Mouse (Mus musculus) embryo, embryonic 11 days (tissue): ENCODE results near the gene Ppil6.

ENCODE experiments used
- DNase-seq: peaks from one replicate; pipeline ENCODE4 v3.0.0-alpha.2; 2015

Ppil6 gene

DNA sequence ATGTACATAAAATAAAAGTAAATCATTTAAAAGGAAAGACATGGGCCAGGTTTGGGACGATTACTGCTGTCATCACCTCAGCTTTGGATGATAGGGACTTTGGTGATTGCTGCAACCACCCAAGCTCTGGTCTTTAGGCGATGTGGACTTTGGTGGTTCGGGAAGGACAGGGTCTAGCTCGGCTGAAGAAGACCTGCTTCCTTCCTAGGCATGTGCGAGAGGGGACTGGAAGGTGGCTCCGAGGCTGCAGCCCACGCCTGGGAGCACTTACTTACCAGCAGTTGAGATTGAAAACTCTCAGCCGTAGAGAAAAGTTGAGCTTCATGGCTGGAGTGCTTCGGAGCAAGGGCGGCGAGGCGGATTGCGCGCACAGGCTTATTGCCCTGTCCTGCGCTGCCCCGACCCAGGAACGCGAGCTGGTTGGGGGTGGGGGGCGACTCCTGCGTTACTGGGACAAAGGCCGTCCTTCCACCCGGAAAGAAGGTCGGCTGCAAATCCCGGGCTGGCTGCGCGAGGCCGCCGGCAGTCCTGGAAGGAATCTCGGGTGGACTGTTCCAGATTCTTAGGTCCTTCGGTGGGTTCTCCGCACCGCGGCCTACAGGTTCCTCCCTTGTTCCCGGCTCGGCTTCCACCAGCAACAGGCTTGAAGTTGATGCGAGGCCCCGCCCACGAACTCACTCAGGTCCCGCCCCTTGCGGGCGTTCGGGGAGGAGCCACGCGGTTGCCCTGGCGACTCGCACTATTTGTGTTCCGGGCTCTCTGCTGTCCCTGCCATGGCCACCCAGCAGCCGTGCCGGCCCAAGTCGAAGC, at the start of gene Ppil6, which contains the start of gene Smpd2:
Gene Ppil6, plus strand, starts transcription at position 732 of the 810 bp plus-strand sequence.
Gene Smpd2, minus strand, starts transcription at position 662 of the 810 bp plus-strand sequence.
- peak; percentile 97 for DNase-seq

GRCm38 (mm10) chr10:41448216-41448615, 42.0 kb upstream of the Ppil6 start:
- no peak for DNase-seq

DNA sequence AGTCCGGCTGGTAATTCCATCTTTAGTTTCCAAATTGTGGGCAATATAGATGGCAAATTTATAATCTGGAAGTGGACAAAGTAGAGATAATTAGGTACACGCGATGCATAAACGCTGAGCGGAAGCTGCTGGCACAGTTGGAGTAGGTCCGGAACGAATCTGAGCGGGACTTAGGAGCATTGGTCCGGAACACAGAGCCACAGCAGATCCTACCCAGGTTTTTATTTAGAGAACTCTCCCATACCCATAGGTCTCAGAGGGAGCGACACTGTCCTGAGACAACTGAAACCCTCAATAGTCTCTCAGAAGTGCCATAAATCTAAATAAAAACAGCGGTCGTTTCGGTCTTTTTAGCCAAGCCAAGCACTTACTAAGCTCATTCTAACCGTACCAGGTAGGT, 40.6 kb upstream of the Ppil6 start:
- peak; percentile 63 for DNase-seq

GRCm38 (mm10) chr10:41450137-41450670, 40.0 kb upstream of the Ppil6 start, which contains the start of gene Zbtb24:
Gene Zbtb24, plus strand, starts transcription at chr10:41450383.
- DNase-seq = peak; percentile 97

DNA sequence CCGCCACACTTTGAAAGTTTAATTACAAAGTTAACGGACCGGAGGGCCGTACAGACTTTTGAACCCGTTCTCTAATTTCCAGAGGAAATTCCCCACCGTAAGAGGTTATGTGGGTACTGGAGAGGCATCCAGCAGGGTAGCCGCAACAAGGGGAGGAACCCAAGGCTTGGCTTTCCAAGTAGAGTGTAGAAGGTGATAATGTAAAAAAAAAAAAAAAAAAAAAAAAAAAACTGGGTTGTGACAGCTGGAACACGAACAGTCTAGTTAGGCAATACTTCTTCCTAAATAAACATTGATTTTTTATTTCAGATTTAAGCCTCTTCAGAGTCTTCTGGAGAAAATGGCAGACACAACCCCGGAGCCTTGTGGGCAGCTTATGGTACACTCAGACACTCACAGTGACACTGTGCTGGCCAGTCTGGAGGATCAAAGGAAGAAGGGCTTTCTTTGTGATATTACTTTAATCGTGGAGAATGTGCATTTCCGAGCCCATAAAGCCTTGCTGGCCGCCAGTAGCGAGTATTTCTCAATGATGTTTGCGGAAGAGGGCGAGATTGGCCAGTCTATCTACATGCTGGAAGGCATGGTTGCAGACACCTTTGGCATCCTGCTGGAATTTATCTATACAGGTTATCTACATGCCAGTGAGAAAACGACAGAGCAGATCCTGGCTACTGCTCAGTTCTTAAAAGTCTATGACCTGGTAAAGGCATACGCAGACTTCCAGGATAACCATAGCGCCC, 39.3 kb upstream of the Ppil6 start:
- DNase-seq = no peak

GRCm38 (mm10) chr10:41451656-41452055, 38.6 kb upstream of the Ppil6 start:
- no peak for DNase-seq

DNA sequence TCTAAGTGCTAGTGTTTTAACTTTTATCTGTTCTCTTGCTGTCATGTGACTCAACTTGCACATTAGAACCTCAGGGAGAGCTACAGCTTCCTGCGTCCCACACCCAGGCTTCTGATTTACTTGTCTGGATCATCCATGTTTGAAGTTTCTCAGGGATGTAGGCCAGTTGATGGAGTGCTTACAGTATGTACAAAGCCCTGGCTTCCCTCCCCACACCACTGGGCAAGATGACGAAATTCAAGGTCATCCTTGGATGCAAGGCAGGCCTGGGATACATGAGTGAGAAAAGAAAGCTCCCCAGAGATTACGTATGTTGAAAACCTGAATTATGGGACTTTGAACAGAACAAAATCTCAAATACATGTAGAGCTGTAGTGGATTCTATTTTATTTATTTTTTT, 37.4 kb upstream of the Ppil6 start:
- no peak for DNase-seq

DNA sequence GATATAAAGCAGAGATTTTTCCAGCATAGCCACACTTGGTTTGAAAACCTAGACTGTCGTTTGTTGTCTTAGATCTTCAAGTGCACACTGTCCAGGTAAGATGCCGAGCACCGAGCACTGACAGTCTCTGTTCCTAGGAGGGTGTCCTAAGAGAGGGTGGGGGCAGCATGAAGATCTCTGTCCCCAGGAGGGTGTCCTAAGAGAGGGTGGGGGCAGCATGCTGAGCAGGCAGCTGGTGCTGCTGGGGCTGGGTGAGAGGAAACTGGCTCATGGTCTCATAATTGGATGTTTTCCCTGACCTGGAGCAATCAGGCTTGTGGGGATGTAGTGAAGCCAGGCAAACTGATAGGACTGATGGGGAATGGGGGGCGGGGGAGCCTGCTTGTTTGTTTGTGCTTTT, 30.2 kb upstream of the Ppil6 start:
- no peak for DNase-seq

DNA sequence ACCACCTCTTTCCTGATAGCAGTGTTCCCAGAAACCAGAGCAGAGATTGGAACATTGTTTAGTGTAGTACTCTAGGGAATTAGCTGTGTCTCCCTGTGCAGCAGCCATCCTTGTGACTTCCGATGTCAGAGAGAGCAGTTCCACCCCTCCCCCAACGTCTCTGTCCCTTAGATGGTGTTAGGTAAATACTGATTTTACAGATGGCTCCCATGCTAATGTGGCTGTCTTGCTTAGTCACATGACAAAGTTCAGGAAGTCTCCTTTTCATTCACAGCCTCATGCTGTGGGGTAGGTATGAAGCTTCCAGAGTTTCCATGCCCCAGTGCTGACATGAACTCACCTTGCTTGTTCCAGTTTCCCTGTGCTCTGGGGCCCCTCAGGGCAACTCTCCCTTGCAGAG, 29.7 kb upstream of the Ppil6 start:
- DNase-seq = no peak

DNA sequence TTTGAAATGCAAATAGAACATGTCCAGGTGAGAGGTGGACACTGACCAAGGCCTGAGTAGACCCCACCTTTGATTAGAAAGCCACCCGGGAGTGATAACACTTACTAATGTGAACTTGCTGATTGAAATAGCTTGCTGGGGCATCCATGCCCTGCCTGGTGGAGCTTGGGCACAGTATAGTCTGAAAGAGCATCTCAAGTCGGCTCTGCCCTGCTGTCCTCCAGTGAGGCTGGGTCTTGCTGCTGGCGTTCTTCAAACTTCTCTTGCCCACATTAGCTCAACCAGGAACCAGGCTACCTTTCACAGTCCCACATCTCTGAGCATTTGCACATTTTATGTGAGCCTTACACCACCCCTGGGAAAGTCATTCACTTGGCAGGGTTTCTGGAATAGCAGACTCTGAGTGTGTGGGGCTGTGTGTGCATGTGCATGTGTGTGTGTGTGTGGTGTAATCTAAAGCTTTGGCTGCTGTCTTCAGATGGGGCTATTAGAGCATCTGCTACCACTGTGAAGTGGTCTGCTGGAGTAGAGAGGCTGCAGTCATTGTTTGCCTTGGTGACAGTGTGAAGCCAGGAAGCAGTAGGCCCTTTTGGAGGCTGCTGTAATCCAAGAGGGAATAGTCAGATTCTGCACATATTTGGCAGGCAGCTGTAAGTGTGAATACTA, 29.0 kb upstream of the Ppil6 start:
- DNase-seq = no peak

- no peak for DNase-seq
These were observed 25.8 kb upstream of the Ppil6 start for GRCm38 (mm10) chr10:41464401-41464955.

DNA sequence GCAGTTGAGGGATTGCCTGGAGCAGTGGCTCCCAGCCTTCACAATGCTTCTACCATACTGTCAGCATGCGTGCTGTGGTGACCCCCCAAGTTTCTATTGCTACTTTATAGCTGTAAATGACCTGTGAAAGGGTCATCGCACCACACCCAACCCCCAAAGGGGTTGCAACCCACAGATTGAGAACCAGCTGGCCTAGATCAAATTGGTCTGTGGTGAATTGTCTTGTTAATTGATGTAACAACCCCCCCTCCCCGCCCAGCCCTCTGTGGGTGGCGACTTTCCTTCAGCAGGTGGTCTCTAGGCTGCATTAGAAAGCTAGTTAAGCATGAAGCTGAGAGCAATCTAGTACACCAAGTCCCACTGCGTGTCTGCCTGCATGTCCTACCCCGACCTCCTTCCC, 22.9 kb upstream of the Ppil6 start:
- no peak for DNase-seq

GRCm38 (mm10) chr10:41470693-41471092, 19.5 kb upstream of the Ppil6 start:
- no peak for DNase-seq

DNA sequence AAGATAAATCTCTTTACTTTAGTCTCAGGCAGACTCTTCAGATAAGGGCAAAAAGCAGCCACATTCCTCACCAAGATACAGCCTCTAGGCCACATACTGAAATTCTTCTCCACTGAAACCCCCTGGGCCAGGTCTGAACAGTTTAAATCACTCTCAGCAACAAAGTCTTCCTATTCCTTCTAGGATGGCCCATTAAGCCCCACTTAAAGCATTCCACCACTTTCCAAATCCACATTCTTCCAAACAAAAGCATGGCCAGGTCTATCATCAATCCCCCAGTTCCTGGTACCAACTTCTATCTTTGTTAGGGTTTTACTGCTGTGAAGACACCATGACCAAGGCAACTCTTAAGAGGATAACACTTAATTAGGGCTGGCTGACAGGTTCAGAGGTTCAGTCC, 17.7 kb upstream of the Ppil6 start:
- no peak for DNase-seq

GRCm38 (mm10) chr10:41472962-41473481, 17.2 kb upstream of the Ppil6 start:
- DNase-seq = no peak

- no peak for DNase-seq
These were observed 16.3 kb upstream of the Ppil6 start for GRCm38 (mm10) chr10:41473782-41474468.

DNA sequence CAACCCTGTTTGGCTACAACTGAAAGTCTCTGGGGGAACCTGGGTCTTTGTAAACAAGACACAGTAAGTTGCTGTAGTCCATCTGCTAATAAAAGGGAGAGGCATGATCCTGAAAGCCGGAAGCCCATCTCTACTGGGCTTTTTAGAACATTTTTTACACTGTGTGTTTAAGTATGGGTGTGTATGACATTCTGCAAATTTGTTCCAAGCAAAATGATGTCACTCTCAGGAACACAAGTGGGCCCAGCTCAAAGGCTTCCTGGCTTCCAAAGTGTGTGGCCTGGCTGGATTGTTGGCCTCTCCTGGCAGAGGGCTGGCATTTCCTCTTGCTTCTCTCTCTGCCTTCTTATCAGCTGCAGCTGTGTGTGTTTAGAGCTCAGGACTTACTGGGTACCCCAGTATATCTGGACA, 15.3 kb upstream of the Ppil6 start:
- DNase-seq = no peak

DNA sequence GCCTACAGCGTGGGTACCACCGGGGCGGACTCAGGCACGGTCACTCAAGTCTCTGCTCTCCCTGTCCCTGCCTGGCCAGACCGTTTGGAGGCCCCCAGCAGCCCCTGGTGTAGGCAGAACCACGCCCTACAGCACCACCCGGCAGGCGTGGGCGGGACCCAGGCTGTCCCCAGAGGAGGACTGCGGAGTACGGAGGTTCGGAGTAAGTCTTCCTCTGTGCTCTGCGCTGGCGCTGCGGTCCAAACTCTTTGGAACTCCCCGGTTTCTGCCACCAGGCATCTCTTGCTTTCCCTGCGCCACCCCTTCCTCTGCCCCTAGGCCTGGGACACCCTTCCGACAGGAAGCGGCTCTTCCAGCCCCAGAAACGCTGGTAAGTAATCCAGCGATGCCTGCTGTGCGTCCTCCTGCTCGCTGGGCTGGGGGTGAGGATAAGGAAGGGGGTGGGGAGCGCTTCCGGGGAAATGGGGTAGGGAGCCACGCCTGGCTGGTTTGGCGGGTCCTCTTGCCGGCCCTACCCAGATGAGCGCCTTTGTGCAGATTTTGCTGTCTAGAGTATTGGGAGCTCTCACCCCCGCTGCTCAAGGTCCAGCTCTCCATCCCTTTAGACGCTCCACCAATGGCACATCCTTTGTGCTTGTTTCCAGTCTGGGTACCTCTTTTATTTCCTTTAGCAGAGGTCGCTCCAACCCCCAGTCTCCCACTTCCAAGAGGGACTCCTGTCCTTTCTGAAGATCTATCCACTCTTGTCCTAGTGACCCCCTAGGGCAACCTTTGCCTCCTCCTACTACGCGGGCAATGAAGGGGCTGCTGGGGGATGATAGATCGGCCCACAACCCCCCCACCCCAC, 13.8 kb upstream of the Ppil6 start, which contains the start of gene Mical1:
Gene Mical1, plus strand, starts transcription at position 144 of the 847 bp plus-strand sequence.
- peak; percentile 76 for DNase-seq

DNA sequence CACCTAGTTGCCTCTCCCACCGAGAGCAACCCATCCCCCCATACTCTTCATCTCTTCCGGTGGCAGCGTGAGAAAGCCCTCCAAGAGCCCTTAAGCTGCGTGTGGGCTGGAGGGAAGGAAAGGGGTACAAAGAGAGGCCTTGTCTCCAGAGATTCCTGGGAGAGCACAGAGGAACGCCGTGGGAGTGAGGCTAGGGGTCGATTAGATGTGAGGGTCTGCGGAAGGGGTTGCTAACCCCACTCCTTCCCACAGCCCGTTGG, 13.3 kb upstream of the Ppil6 start:
- peak; percentile 82 for DNase-seq

- peak; percentile 78 for DNase-seq
These were observed 12.7 kb upstream of the Ppil6 start for GRCm38 (mm10) chr10:41477278-41478181.
